Mouse (Mus musculus) Muller cell, postnatal 12 days (primary cell): ENCODE data around the gene Masp1.

Experiments used
- DNase-seq: peaks from one replicate; pipeline ENCODE4 v3.0.0-alpha.2; 2015; ENCODE audit errors: inconsistent ontology term

The Masp1 gene

GRCm38 (mm10) chr16:23520235-23520871 lies at the start of gene Masp1, which contains the start of gene Rtp4:
Gene Masp1, minus strand, starts transcription at chr16:23520815.
Gene Rtp4, plus strand, starts transcription at chr16:23520291.
- peak; percentile 50 for DNase-seq

GRCm38 (mm10) chr16:23568369-23568958 lies 47.8 kb upstream of the Masp1 start:
- peak; percentile 75 for DNase-seq

DNA sequence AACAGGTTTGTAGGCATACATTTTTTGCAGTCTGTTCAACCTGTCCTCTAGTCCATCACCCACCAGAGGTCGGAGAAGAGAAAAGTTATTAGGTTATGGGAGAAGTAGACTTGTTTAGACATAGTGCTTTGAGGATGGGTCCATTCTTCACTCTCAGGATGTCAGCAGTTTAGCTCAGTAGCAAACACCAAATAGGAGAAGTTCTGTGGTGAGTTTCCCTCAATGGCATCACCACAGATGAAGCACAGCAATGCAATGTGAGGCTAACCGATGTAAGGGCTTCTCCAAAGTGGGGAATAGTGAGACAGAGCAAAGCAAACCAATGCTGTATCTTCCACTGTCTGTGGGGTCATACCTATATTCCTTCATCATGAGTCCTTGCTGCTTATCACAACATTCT lies 37.1 kb upstream of the Masp1 start:
- no peak for DNase-seq

- no peak for DNase-seq
Observed at GRCm38 (mm10) chr16:23557195-23557594, 36.6 kb upstream of the Masp1 start.

- no peak for DNase-seq
Observed at GRCm38 (mm10) chr16:23554673-23555072, 34.1 kb upstream of the Masp1 start.

DNA sequence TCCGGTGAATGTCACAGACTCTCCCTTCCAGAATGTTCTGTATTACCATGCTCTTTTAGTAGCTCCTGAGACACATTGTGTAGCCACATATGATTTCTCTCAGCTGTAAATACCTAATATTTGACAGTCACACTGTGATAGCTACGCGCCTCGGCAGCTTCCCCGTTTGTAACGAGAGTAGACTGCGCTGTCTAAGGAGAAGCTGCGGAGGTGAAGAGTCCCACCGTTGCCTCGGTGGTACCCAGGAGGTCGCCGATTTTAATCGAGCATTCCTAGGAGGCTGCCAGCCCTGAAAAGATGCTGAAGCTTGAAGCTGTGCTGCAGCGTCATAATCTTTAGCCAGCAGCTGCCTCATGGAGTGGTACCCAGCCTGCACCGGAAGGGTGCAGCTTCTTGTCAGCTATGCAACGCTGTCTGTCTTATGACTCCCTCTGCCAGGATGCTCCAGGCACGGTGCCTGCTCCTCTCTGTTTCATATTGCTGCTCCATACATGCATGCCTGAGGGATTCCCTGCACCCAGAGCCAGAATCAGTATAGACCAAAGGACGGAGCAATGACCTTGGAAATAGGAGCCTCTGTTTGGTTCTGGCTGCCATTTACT lies 30.5 kb upstream of the Masp1 start:
- DNase-seq: no peak

- DNase-seq: peak; percentile 47
Observed at GRCm38 (mm10) chr16:23550346-23550980, 29.8 kb upstream of the Masp1 start.

- DNase-seq: no peak
Observed at GRCm38 (mm10) chr16:23547783-23548182, 27.2 kb upstream of the Masp1 start.

DNA sequence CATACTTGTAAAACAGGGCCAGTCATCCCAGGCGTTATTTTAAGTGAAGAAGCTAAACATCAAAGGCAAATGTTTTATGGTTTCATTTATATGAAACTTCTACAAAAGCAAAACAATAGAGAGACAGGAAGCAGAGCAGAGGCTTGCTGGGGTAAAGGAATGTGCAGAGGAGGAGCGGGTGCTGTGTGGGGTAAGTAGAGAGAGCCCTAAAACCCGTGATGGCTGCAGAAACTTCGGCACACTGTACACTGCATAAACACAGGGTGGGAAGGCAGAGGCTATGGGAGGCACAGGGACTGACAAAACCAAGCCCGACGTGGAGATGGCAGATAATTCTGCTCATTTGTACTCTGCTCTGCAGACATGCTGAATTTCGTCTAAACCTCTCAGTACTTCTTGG lies 23.7 kb upstream of the Masp1 start:
- DNase-seq: no peak

GRCm38 (mm10) chr16:23542866-23543265 lies 22.3 kb upstream of the Masp1 start:
- peak; percentile 17 for DNase-seq

GRCm38 (mm10) chr16:23541046-23541445 lies 20.4 kb upstream of the Masp1 start:
- no peak for DNase-seq

DNA sequence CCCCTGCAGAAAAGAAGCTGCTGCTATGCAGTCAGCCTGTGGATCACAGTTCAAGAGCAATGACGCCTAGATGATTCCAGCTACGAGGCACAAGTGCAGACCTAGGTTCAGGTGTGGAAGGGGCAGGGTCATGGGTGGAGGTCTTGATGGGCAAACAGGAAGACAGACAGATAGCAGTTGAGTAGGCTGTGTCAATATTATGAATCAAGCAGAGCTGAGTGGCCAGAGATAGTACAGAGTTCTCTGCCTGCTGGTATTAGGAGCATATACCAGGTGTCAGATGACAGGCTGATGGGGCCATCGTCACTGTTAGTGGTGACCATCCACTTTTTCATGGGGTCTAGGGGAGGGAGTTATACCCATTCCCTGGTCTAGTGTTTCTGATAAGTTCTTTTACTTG lies 13.1 kb upstream of the Masp1 start:
- no peak for DNase-seq

DNA sequence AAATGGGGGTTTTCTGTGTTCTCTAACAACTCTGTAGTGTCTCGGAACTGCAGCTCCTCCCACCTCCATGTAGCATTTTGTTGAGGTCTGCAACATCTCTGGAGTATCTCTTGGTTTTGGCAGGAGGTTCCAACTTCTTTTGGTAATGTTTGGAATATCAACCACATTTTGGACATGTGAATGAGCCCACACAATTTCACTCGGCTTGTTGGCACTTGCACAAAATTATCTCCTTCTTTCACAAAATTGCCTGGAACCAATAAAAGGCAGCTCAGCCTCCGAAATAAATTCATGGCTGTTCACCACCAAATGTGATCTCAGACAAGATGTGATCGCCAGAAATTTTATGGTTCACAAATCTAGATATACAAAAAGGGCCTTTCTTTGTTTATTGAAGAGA lies 8.6 kb upstream of the Masp1 start:
- peak; percentile 51 for DNase-seq

DNA sequence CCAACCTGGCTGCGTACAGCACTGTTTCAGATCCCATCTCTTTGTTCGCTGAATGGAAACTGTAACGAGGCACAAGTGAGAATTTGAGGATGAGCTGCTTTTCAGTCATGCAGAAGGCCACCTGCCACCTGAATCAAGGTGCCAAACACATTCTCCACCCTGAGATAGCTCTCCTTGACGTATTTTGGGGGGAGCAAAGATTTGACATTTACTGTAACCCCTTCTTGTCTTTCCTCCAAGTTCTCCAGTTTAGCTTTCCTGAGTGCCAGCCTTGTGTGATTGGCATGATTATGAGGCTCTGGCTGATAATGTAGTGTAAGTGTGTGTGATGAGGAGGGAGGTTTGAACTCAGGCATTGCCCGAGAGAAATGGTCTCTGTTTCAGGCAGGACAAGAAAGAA lies 1.5 kb upstream of the Masp1 start:
- no peak for DNase-seq

DNA sequence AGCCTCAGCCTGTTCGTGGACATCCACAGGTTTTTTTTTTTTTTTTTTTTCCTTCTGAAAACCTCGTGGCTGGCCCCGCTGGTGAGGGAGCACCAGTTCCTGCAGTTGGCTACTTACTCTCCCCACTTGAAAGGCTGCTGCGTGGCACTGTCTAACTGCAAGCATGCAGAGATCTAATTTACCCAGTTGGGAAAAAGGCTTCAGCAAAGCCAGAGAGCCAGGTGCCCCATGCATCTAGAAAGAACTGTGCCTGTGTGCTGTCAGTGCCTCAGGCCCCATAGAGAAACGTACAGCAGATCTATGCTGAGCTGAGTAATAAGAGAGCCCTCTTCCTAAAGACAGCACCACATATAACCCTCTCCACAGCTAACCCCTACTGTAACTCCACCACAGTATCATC lies 477 bp upstream of the Masp1 start:
- DNase-seq: no peak

- DNase-seq: no peak
Observed at GRCm38 (mm10) chr16:23519771-23520170, 844 bp downstream of the Masp1 start.

GRCm38 (mm10) chr16:23518567-23519369 lies 1.8 kb downstream of the Masp1 start:
- DNase-seq: peak; percentile 79

DNA sequence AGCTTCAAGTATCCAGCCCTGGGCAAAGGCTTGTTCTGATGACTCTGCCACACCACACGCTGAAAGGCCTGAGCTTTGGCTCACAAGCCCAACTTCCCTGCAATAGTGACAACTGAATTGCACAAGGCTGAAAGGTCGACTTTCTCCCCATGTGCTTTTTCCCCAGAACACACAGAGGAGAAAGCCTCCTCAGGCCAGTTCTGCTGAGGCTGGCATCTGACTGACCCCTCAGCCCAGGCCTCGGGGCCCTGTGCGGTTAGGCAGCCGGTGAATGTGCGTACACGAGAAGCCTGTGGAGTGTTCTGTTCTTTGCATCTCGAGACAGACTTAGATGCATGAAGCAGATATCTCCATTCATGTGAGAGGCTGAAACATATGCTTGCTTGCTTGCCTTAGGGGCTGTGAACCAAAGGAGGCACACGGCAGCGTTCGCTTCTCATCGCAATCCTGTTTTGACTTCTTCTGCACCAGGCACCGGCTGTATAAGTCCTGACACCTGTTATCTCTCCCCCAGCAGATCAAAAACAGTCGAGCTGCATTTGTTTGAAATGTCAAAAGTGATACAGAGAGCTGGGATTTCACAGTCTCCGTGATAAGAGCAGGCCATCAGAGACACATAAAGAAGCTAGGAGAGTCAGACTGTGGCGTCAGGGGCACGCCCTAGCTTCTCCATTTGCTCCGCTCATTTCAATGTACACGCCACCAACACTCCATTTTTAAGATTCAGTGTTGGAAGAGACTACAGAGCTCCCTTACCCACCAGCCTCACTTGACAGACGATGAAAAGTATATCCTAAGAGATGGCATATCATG lies 2.7 kb downstream of the Masp1 start:
- no peak for DNase-seq

- no peak for DNase-seq
Observed at GRCm38 (mm10) chr16:23517230-23517629, 3.4 kb downstream of the Masp1 start.

DNA sequence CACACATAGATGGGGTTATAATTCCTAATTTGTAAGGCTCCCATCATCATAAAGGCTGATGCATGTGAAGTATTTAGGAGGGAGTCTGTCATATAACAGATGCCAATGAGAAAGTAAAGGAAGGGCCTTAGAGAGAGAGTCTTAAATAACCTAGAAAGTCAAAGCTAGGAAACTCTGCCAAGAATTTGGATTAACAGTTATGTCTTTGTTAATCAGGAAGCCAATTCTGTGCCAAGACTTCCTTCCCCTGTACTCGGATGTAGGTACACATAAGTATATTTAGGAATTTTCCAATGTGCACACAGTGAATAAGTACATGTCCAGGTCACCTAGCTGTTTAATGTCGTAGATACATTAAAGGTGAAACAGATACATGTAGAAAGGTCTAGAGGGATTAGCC lies 4.0 kb downstream of the Masp1 start:
- DNase-seq: no peak

- no peak for DNase-seq
Observed at GRCm38 (mm10) chr16:23515766-23516165, 4.8 kb downstream of the Masp1 start.
